Mouse (Mus musculus) forebrain, embryonic 15.5 days (tissue): ENCODE data around the gene Necab3. TPM values are rescaled to one million over a fixed set of nuclear protein-coding genes. Genes with fewer than 3 reads are reported as not detected.

Source experiments
- ATAC-seq: fragments of 200-750 bp; cut with Nextera tagmentation; replicated peaks from 2 replicates; pipeline ENCODE4 v1.8.0; 2017; ENCODE audit warnings: mild to moderate bottlenecking, moderate TSS enrichment, moderate library complexity
- H3K27ac ChIP-seq: fragments of 300-500 bp; sonication (generic); replicated peaks from 2 replicates; pipeline ENCODE4 v1.5.1; 2015; ENCODE audit warnings: mild to moderate bottlenecking, inconsistent platforms
- H3K27me3 ChIP-seq: fragments of 300-500 bp; sonication (generic); 2 replicates; pipeline ENCODE4 v1.6.1; 2015; ENCODE audit warnings: inconsistent platforms
- H3K36me3 ChIP-seq: fragments of 300-500 bp; sonication (generic); 2 replicates; pipeline ENCODE4 v1.6.1; 2015; ENCODE audit warnings: mild to moderate bottlenecking, inconsistent platforms
- H3K4me1 ChIP-seq: fragments of 300-500 bp; sonication (generic); 2 replicates; pipeline ENCODE4 v1.6.1; 2015; ENCODE audit warnings: inconsistent platforms
- H3K4me2 ChIP-seq: fragments of 300-500 bp; sonication (generic); replicated peaks from 2 replicates; pipeline ENCODE4 v1.6.1; 2015; ENCODE audit warnings: mild to moderate bottlenecking, inconsistent platforms
- H3K4me3 ChIP-seq: fragments of 300-500 bp; sonication (generic); 2 replicates; pipeline ENCODE4 v1.5.1; 2015; ENCODE audit warnings: mild to moderate bottlenecking, inconsistent platforms
- H3K9ac ChIP-seq: fragments of 300-500 bp; sonication (generic); replicated peaks from 2 replicates; pipeline ENCODE4 v1.6.1; 2015; ENCODE audit warnings: mild to moderate bottlenecking, inconsistent platforms
- H3K9me3 ChIP-seq: fragments of 300-500 bp; sonication (generic); 2 replicates; pipeline ENCODE4 v1.6.1; 2016; ENCODE audit warnings: inconsistent platforms
- WGBS: fragments of 180-500 bp; shearing (Covaris S2); methylation state at CpG from one replicate; pipeline ENCODE4 v1.1.7; 2015; ENCODE audit warnings: mixed read lengths; 5-methylcytosine and 5-hydroxymethylcytosine counted together
- polyA plus RNA-seq: library from polyadenylated mRNA; unstranded; fragments of >200 nt; fragmentation: Nextera tagmentation; extraction: Ambion mirVana; gene quantifications from 2 replicates; pipeline ENCODE4 v1.2.1, GENCODE M21; 2015

Gene Necab3
- 22.2 and 27.8 TPM in 2 replicates for polyA plus RNA-seq

- H3K9ac ChIP-seq: peak within 1 kb of the TSS; percentile 54
- no peaks in the 10 kb centered on the region for H3K27me3 ChIP-seq
- H3K36me3 ChIP-seq: no peaks in the 10 kb centered on the region
- peaks cover 23% of the 10 kb centered on the region for H3K4me1 ChIP-seq
- ATAC-seq: peak; percentile 71
- 6% methylated on average over 34 of the region's 34 CpGs for WGBS
- H3K4me3 ChIP-seq: peak within 1 kb of the TSS; percentile 46
- H3K9me3 ChIP-seq: no peaks in the 10 kb centered on the region
- peak within 1 kb of the TSS; percentile 70 for H3K4me2 ChIP-seq
- 0 out of 2 replicates have a peak within 1 kb of the TSS, but pooled peaks have one; percentile 25 for H3K27ac ChIP-seq
Measured at GRCm38 (mm10) chr2:154558264-154559039, at the start of gene Necab3. Gene Necab3, minus strand, starts transcription at chr2:154558890.

GRCm38 (mm10) chr2:154606965-154607364, 48.3 kb upstream of the Necab3 start:
- H3K36me3 ChIP-seq: no peaks in the 10 kb centered on the region
- WGBS: 83% methylated on average over 1 of the region's 1 CpGs
- ATAC-seq: no peak

GRCm38 (mm10) chr2:154604156-154604555, 45.5 kb upstream of the Necab3 start:
- H3K4me3 ChIP-seq: peak overlapping the region; percentile 68
- no peak overlapping the region for H3K9ac ChIP-seq
- no peaks in the 10 kb centered on the region for H3K27me3 ChIP-seq
- H3K36me3 ChIP-seq: no peaks in the 10 kb centered on the region
- no peaks in the 10 kb centered on the region for H3K9me3 ChIP-seq
- no peak overlapping the region for H3K27ac ChIP-seq
- H3K4me1 ChIP-seq: peaks cover 14% of the 10 kb centered on the region
- no peak; the same call in 1 of the 2 replicates for ATAC-seq
- H3K4me2 ChIP-seq: peak overlapping the region; percentile 64
- 47% methylated on average over 7 of the region's 7 CpGs for WGBS

More at GRCm38 (mm10) chr2:154606965-154607364, 48.3 kb upstream of the Necab3 start:
- Histone ChIP-seq H3K9ac (no peak overlapping the region), H3K27me3 (no peaks in the 10 kb centered on the region), H3K4me2 (no peak overlapping the region), H3K9me3 (no peaks in the 10 kb centered on the region), H3K4me3 (no peak overlapping the region), H3K4me1 (peaks cover 14% of the 10 kb centered on the region), H3K27ac (no peak overlapping the region)

GRCm38 (mm10) chr2:154603638-154604153, 45.0 kb upstream of the Necab3 start, which contains the start of gene Pxmp4:
Gene Pxmp4, minus strand, starts transcription at chr2:154603708.
- Histone ChIP-seq H3K36me3 (no peaks in the 10 kb centered on the region), H3K4me2 (peak within 1 kb of the TSS; percentile 64), H3K9me3 (no peaks in the 10 kb centered on the region), H3K4me1 (peaks cover 14% of the 10 kb centered on the region), H3K4me3 (peak within 1 kb of the TSS; percentile 68), H3K27me3 (no peaks in the 10 kb centered on the region), H3K9ac (peak within 1 kb of the TSS; percentile 78), H3K27ac (0 out of 2 replicates have a peak within 1 kb of the TSS, but pooled peaks have one; percentile 53)
- ATAC-seq: peak; percentile 100
- under 1% methylated on average over 13 of the region's 13 CpGs for WGBS

- peak overlapping the region; percentile 64 for H3K4me2 ChIP-seq
- ATAC-seq: peak; percentile 65
- WGBS: 21% methylated on average over 22 of the region's 22 CpGs
Measured at GRCm38 (mm10) chr2:154603007-154603637, 44.4 kb upstream of the Necab3 start.

GRCm38 (mm10) chr2:154601324-154601723, 42.6 kb upstream of the Necab3 start:
- 72% methylated on average over 3 of the region's 3 CpGs for WGBS
- Histone ChIP-seq H3K27ac (no peak overlapping the region), H3K9ac (no peak overlapping the region), H3K4me2 (no peak overlapping the region), H3K9me3 (no peaks in the 10 kb centered on the region), H3K4me3 (no peak overlapping the region), H3K36me3 (no peaks in the 10 kb centered on the region), H3K4me1 (peaks cover 14% of the 10 kb centered on the region), H3K27me3 (no peaks in the 10 kb centered on the region)
- no peak for ATAC-seq

More at GRCm38 (mm10) chr2:154603007-154603637, 44.4 kb upstream of the Necab3 start:
- H3K27me3 ChIP-seq: no peaks in the 10 kb centered on the region
- peak overlapping the region; percentile 68 for H3K4me3 ChIP-seq
- H3K4me1 ChIP-seq: peaks cover 14% of the 10 kb centered on the region
- H3K9ac ChIP-seq: peak overlapping the region; percentile 78
- H3K9me3 ChIP-seq: no peaks in the 10 kb centered on the region
- H3K36me3 ChIP-seq: no peaks in the 10 kb centered on the region
- 0 out of 2 replicates have a peak overlapping the region, but pooled peaks have one; percentile 53 for H3K27ac ChIP-seq

GRCm38 (mm10) chr2:154600586-154600985, 41.9 kb upstream of the Necab3 start:
- 71% methylated on average over 6 of the region's 6 CpGs for WGBS
- H3K9ac ChIP-seq: no peak overlapping the region
- H3K4me2 ChIP-seq: no peak overlapping the region
- no peak for ATAC-seq
- no peaks in the 10 kb centered on the region for H3K9me3 ChIP-seq
- no peaks in the 10 kb centered on the region for H3K27me3 ChIP-seq
- H3K27ac ChIP-seq: no peak overlapping the region
- no peak overlapping the region for H3K4me3 ChIP-seq
- H3K4me1 ChIP-seq: peaks cover 14% of the 10 kb centered on the region
- no peaks in the 10 kb centered on the region for H3K36me3 ChIP-seq

GRCm38 (mm10) chr2:154597399-154597798, 38.7 kb upstream of the Necab3 start:
- Histone ChIP-seq H3K27ac (no peak overlapping the region), H3K36me3 (no peaks in the 10 kb centered on the region), H3K4me2 (no peak overlapping the region), H3K4me3 (no peak overlapping the region), H3K9ac (no peak overlapping the region), H3K9me3 (no peaks in the 10 kb centered on the region), H3K4me1 (no peaks in the 10 kb centered on the region), H3K27me3 (no peaks in the 10 kb centered on the region)
- ATAC-seq: no peak
- WGBS: 78% methylated on average over 3 of the region's 3 CpGs

GRCm38 (mm10) chr2:154595775-154596174, 37.1 kb upstream of the Necab3 start:
- WGBS: 79% methylated on average over 5 of the region's 5 CpGs

GRCm38 (mm10) chr2:154593025-154593424, 34.3 kb upstream of the Necab3 start:
- WGBS: 69% methylated on average over 3 of the region's 3 CpGs
- no peaks in the 10 kb centered on the region for H3K27me3 ChIP-seq
- no peak overlapping the region for H3K4me3 ChIP-seq
- no peaks in the 10 kb centered on the region for H3K36me3 ChIP-seq
- no peak overlapping the region for H3K9ac ChIP-seq
- no peaks in the 10 kb centered on the region for H3K9me3 ChIP-seq
- H3K4me1 ChIP-seq: no peaks in the 10 kb centered on the region
- H3K4me2 ChIP-seq: no peak overlapping the region
- no peak overlapping the region for H3K27ac ChIP-seq
- ATAC-seq: no peak

More at GRCm38 (mm10) chr2:154595775-154596174, 37.1 kb upstream of the Necab3 start:
- Histone ChIP-seq H3K4me1 (no peaks in the 10 kb centered on the region), H3K36me3 (no peaks in the 10 kb centered on the region), H3K4me2 (no peak overlapping the region), H3K27ac (no peak overlapping the region), H3K4me3 (no peak overlapping the region), H3K9ac (no peak overlapping the region), H3K27me3 (no peaks in the 10 kb centered on the region), H3K9me3 (no peaks in the 10 kb centered on the region)
- ATAC-seq: no peak

- H3K36me3 ChIP-seq: no peaks in the 10 kb centered on the region
- H3K27ac ChIP-seq: no peak overlapping the region
- H3K9me3 ChIP-seq: no peaks in the 10 kb centered on the region
- no peak overlapping the region for H3K4me3 ChIP-seq
- H3K27me3 ChIP-seq: no peaks in the 10 kb centered on the region
- no peak overlapping the region for H3K4me2 ChIP-seq
- no peak overlapping the region for H3K9ac ChIP-seq
- no peaks in the 10 kb centered on the region for H3K4me1 ChIP-seq
- ATAC-seq: no peak
- 86% methylated on average over 3 of the region's 3 CpGs for WGBS
Measured at GRCm38 (mm10) chr2:154591239-154591638, 32.5 kb upstream of the Necab3 start.

GRCm38 (mm10) chr2:154589051-154589450, 30.4 kb upstream of the Necab3 start:
- 56% methylated on average over 4 of the region's 4 CpGs for WGBS

More at GRCm38 (mm10) chr2:154589051-154589450, 30.4 kb upstream of the Necab3 start:
- Histone ChIP-seq H3K4me2 (no peak overlapping the region), H3K4me1 (peaks cover 19% of the 10 kb centered on the region), H3K4me3 (no peak overlapping the region), H3K9ac (no peak overlapping the region), H3K27me3 (no peaks in the 10 kb centered on the region), H3K36me3 (no peaks in the 10 kb centered on the region), H3K9me3 (no peaks in the 10 kb centered on the region), H3K27ac (no peak overlapping the region; the same call in 1 of the 2 replicates)
- no peak for ATAC-seq
